Mouse (Mus musculus): Measurements from ENCODE around the gene Tex2.
"Not testable (repeated sequence)": the region's sequence is repeated elsewhere in the genome, so short reads cannot be mapped to it uniquely, and the experiment has no call there.

The Tex2 gene

GRCm38 (mm10) chr11:106618768-106619167, 5.5 kb upstream of the Tex2 start:
- in situ Hi-C loops (cut with MboI, MseI), result not testable (repeated sequence)

- in situ Hi-C loops (cut with MboI, MseI), result no loop called here
These were observed 4.8 kb upstream of the Tex2 start for GRCm38 (mm10) chr11:106617821-106618580.

GRCm38 (mm10) chr11:106615561-106615960, 2.3 kb upstream of the Tex2 start:
- in situ Hi-C loops (cut with MboI, MseI), result no loop called here

- in situ Hi-C loops (cut with MboI, MseI), result no loop called here
These were observed 1.1 kb upstream of the Tex2 start for GRCm38 (mm10) chr11:106614339-106614645.

GRCm38 (mm10) chr11:106613638-106614338, 565 bp upstream of the Tex2 start:
- in situ Hi-C loops (cut with MboI, MseI), result no loop called here

GRCm38 (mm10) chr11:106612209-106612960, 838 bp downstream of the Tex2 start:
- in situ Hi-C loops (cut with MboI, MseI), result no loop called here

- in situ Hi-C loops (cut with MboI, MseI), result no loop called here
These were observed 3.5 kb downstream of the Tex2 start for GRCm38 (mm10) chr11:106609731-106610130.

GRCm38 (mm10) chr11:106607316-106607715, 5.9 kb downstream of the Tex2 start:
- in situ Hi-C loops (cut with MboI, MseI), result no loop called here

GRCm38 (mm10) chr11:106606042-106606441, 7.2 kb downstream of the Tex2 start:
- in situ Hi-C loops (cut with MboI, MseI), result no loop called here

- in situ Hi-C loops (cut with MboI, MseI), result no loop called here
These were observed 10.0 kb downstream of the Tex2 start for GRCm38 (mm10) chr11:106603230-106603629.

- in situ Hi-C loops (cut with MboI, MseI), result no loop called here
These were observed 13.1 kb downstream of the Tex2 start for GRCm38 (mm10) chr11:106600124-106600523.

GRCm38 (mm10) chr11:106599345-106599744, 13.9 kb downstream of the Tex2 start:
- in situ Hi-C loops (cut with MboI, MseI), result no loop called here

GRCm38 (mm10) chr11:106598339-106598738, 14.9 kb downstream of the Tex2 start:
- in situ Hi-C loops (cut with MboI, MseI), result no loop called here

- in situ Hi-C loops (cut with MboI, MseI), result no loop called here
These were observed 15.4 kb downstream of the Tex2 start for GRCm38 (mm10) chr11:106597737-106598330.

GRCm38 (mm10) chr11:106591183-106591582, 22.0 kb downstream of the Tex2 start:
- in situ Hi-C loops (cut with MboI, MseI), result no loop called here

GRCm38 (mm10) chr11:106590143-106590542, 23.1 kb downstream of the Tex2 start:
- in situ Hi-C loops (cut with MboI, MseI), result no loop called here

GRCm38 (mm10) chr11:106588781-106589180, 24.4 kb downstream of the Tex2 start:
- in situ Hi-C loops (cut with MboI, MseI), result no loop called here

GRCm38 (mm10) chr11:106587786-106588519, 25.3 kb downstream of the Tex2 start:
- in situ Hi-C loops (cut with MboI, MseI), result no loop called here

GRCm38 (mm10) chr11:106583801-106584200, 29.4 kb downstream of the Tex2 start:
- in situ Hi-C loops (cut with MboI, MseI), result no loop called here

- in situ Hi-C loops (cut with MboI, MseI), result no loop called here
These were observed 31.9 kb downstream of the Tex2 start for GRCm38 (mm10) chr11:106581357-106581756.

- in situ Hi-C loops (cut with MboI, MseI), result no loop called here
These were observed 32.8 kb downstream of the Tex2 start for GRCm38 (mm10) chr11:106580468-106580867.
